Mouse (Mus musculus): ENCODE results near the gene Olfr890.
"Not testable (repeated sequence)": the region's sequence is repeated elsewhere in the genome, so short reads cannot be mapped to it uniquely, and the experiment has no call there.

Gene Olfr890

GRCm38 (mm10) chr9:38142217-38142616 lies at the start of gene Olfr890:
Gene Olfr890, plus strand, starts transcription at chr9:38142517.
- no peak for DNase-seq (ENCODE audit: inconsistent ontology term)

DNA sequence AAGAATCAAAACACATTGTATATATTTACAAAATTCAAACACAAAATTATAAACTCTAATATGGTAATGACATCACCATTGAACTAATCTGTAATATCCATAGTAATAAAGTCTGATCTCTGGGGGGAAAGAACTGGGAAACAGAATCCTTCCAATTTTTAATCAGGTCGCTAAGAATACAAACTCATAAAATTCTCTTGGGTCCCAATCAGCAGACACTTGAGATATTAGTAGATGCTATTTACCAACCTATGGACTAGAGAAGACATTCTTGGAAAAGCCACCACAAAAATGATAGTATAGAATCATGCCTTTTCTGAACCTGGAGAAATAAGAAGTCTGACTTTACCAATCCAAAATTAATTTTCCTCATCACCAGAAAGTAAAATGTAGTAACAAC lies 34.5 kb upstream of the Olfr890 start, which contains the start of gene Olfr888:
Gene Olfr888 (plus strand): TSS at position 301 of the 400 bp plus-strand sequence.
- no peak for DNase-seq (ENCODE audit: inconsistent ontology term)

GRCm38 (mm10) chr9:38114898-38115297 lies 27.4 kb upstream of the Olfr890 start, which contains the start of gene Olfr889:
Gene Olfr889, plus strand, starts transcription at chr9:38115198.
- no peak for DNase-seq (ENCODE audit: inconsistent ontology term)

GRCm38 (mm10) chr9:38168341-38168740 lies 26.0 kb downstream of the Olfr890 start:
- not testable (repeated sequence) for DNase-seq (ENCODE audit: inconsistent ontology term)

- DNase-seq (ENCODE audit: inconsistent ontology term), result no peak
Observed at GRCm38 (mm10) chr9:38180721-38181120, 38.4 kb downstream of the Olfr890 start, which contains the start of gene Olfr891. Gene Olfr891, minus strand, starts transcription at chr9:38180821.
